Mouse (Mus musculus) midbrain, embryonic 13.5 days (tissue): ENCODE data around the gene Eif4e3. TPM values are rescaled to one million over a fixed set of nuclear protein-coding genes. Genes with fewer than 3 reads are reported as not detected.

Source experiments
- ATAC-seq: fragments of 200-750 bp; cut with Nextera tagmentation; 2 replicates; pipeline ENCODE4 v1.8.0; 2017; ENCODE audit warnings: mild to moderate bottlenecking, moderate TSS enrichment, moderate library complexity
- H3K27ac ChIP-seq: fragments of 300-500 bp; sonication (generic); 2 replicates; pipeline ENCODE4 v1.5.1; 2015; ENCODE audit warnings: inconsistent platforms, mild to moderate bottlenecking, moderate library complexity
- H3K27me3 ChIP-seq: fragments of 300-500 bp; sonication (generic); 2 replicates; pipeline ENCODE4 v1.6.1; 2015; ENCODE audit warnings: mild to moderate bottlenecking, inconsistent platforms
- H3K36me3 ChIP-seq: fragments of 300-500 bp; sonication (generic); 2 replicates; pipeline ENCODE4 v1.6.1; 2015; ENCODE audit warnings: mild to moderate bottlenecking, inconsistent platforms
- H3K4me1 ChIP-seq: fragments of 300-500 bp; sonication (generic); replicated peaks from 2 replicates; pipeline ENCODE4 v1.6.1; 2015; ENCODE audit warnings: inconsistent platforms
- H3K4me2 ChIP-seq: fragments of 300-500 bp; sonication (generic); replicated peaks from 2 replicates; pipeline ENCODE4 v1.6.1; 2015; ENCODE audit warnings: moderate library complexity, mild to moderate bottlenecking, inconsistent platforms
- H3K4me3 ChIP-seq: fragments of 300-500 bp; sonication (generic); replicated peaks from 2 replicates; pipeline ENCODE4 v1.5.1; 2015; ENCODE audit warnings: mild to moderate bottlenecking, inconsistent platforms
- H3K9ac ChIP-seq: fragments of 300-500 bp; sonication (generic); replicated peaks from 2 replicates; pipeline ENCODE4 v1.6.1; 2015; ENCODE audit warnings: mild to moderate bottlenecking, inconsistent platforms
- H3K9me3 ChIP-seq: fragments of 300-500 bp; sonication (generic); 2 replicates; pipeline ENCODE4 v1.6.1; 2016; ENCODE audit warnings: mild to moderate bottlenecking, inconsistent platforms
- WGBS: fragments of 180-500 bp; shearing (Covaris S2); methylation state at CpG from one replicate; pipeline ENCODE4 v1.1.7; 2015; 5-methylcytosine and 5-hydroxymethylcytosine counted together
- polyA plus RNA-seq: library from polyadenylated mRNA; unstranded; fragments of >200 nt; fragmentation: Nextera tagmentation; extraction: Ambion mirVana; gene quantifications from 2 replicates; pipeline ENCODE4 v1.2.1, GENCODE M21; 2015

The Eif4e3 gene
- polyA plus RNA-seq, 1 experiment from 2014 or later, result 8.8 TPM

GRCm38 (mm10) chr6:99683974-99684373, 17.4 kb upstream of the Eif4e3 start:
- H3K4me3 ChIP-seq, result no peak overlapping the region
- H3K27me3 ChIP-seq, result 0 out of 2 replicates have a peak, but pooled peaks cover 3% of the 10 kb centered on the region
- WGBS, result 95% methylated on average over 5 of the region's 5 CpGs
- no peak for ATAC-seq
- no peaks in the 10 kb centered on the region for H3K4me1 ChIP-seq
- H3K4me2 ChIP-seq, result no peak overlapping the region
- H3K27ac ChIP-seq, result no peak overlapping the region
- no peaks in the 10 kb centered on the region for H3K9me3 ChIP-seq
- H3K9ac ChIP-seq, result no peak overlapping the region
- no peaks in the 10 kb centered on the region for H3K36me3 ChIP-seq

GRCm38 (mm10) chr6:99678108-99678507, 11.5 kb upstream of the Eif4e3 start:
- H3K36me3 ChIP-seq, result no peaks in the 10 kb centered on the region
- no peaks in the 10 kb centered on the region for H3K9me3 ChIP-seq
- H3K27me3 ChIP-seq, result 0 out of 2 replicates have a peak, but pooled peaks cover 3% of the 10 kb centered on the region
- 63% methylated on average over 11 of the region's 11 CpGs for WGBS
- no peak overlapping the region for H3K4me3 ChIP-seq
- no peak overlapping the region for H3K9ac ChIP-seq
- ATAC-seq, result no peak
- peaks cover 5% of the 10 kb centered on the region; the same call in 1 of the 2 replicates for H3K4me1 ChIP-seq
- H3K4me2 ChIP-seq, result no peak overlapping the region
- no peak overlapping the region for H3K27ac ChIP-seq

- H3K9ac ChIP-seq, result no peak overlapping the region
- WGBS, result 94% methylated on average over 8 of the region's 8 CpGs
- H3K36me3 ChIP-seq, result no peaks in the 10 kb centered on the region
- no peak overlapping the region for H3K4me3 ChIP-seq
- no peak overlapping the region for H3K27ac ChIP-seq
- ATAC-seq, result no peak
- H3K27me3 ChIP-seq, result 0 out of 2 replicates have a peak, but pooled peaks cover 3% of the 10 kb centered on the region
- H3K4me1 ChIP-seq, result peaks cover 5% of the 10 kb centered on the region; the same call in 1 of the 2 replicates
- H3K9me3 ChIP-seq, result no peaks in the 10 kb centered on the region
- H3K4me2 ChIP-seq, result no peak overlapping the region
Observed at GRCm38 (mm10) chr6:99677325-99677724, 10.8 kb upstream of the Eif4e3 start.

GRCm38 (mm10) chr6:99674482-99674881, 7.9 kb upstream of the Eif4e3 start:
- Histone ChIP-seq H3K9me3 (no peaks in the 10 kb centered on the region), H3K27ac (no peak overlapping the region), H3K4me1 (peaks cover 22% of the 10 kb centered on the region), H3K36me3 (no peaks in the 10 kb centered on the region), H3K4me3 (no peak overlapping the region), H3K27me3 (no peaks in the 10 kb centered on the region), H3K4me2 (no peak overlapping the region), H3K9ac (no peak overlapping the region)
- ATAC-seq, result no peak
- 61% methylated on average over 4 of the region's 4 CpGs for WGBS

GRCm38 (mm10) chr6:99671768-99672167, 5.2 kb upstream of the Eif4e3 start:
- Histone ChIP-seq H3K27ac (no peak overlapping the region), H3K4me1 (peaks cover 47% of the 10 kb centered on the region), H3K9ac (no peak overlapping the region), H3K27me3 (peaks cover 9% of the 10 kb centered on the region; the same call in 1 of the 2 replicates), H3K36me3 (no peaks in the 10 kb centered on the region), H3K4me3 (no peak overlapping the region), H3K9me3 (no peaks in the 10 kb centered on the region), H3K4me2 (no peak overlapping the region)
- WGBS, result 66% methylated on average over 3 of the region's 3 CpGs
- ATAC-seq, result no peak

- Histone ChIP-seq H3K9ac (no peak overlapping the region), H3K9me3 (no peaks in the 10 kb centered on the region), H3K4me3 (no peak overlapping the region), H3K27ac (peak overlapping the region; percentile 77), H3K36me3 (no peaks in the 10 kb centered on the region), H3K4me2 (no peak overlapping the region), H3K27me3 (peaks cover 9% of the 10 kb centered on the region; the same call in 1 of the 2 replicates), H3K4me1 (peaks cover 54% of the 10 kb centered on the region)
- ATAC-seq, result peak; percentile 24
- 61% methylated on average over 7 of the region's 7 CpGs for WGBS
Observed at GRCm38 (mm10) chr6:99670481-99671119, 4.0 kb upstream of the Eif4e3 start.

- Histone ChIP-seq H3K36me3 (no peaks in the 10 kb centered on the region), H3K27ac (peak overlapping the region; percentile 77), H3K9me3 (no peaks in the 10 kb centered on the region), H3K4me1 (peaks cover 61% of the 10 kb centered on the region), H3K4me2 (peak overlapping the region; percentile 31), H3K9ac (no peak overlapping the region), H3K27me3 (peaks cover 13% of the 10 kb centered on the region), H3K4me3 (no peak overlapping the region)
- ATAC-seq, result peak; percentile 86
- 10% methylated on average over 5 of the region's 5 CpGs for WGBS
Observed at GRCm38 (mm10) chr6:99669481-99670325, 3.1 kb upstream of the Eif4e3 start.

GRCm38 (mm10) chr6:99667290-99667689, 719 bp upstream of the Eif4e3 start:
- Histone ChIP-seq H3K9me3 (no peaks in the 10 kb centered on the region), H3K9ac (peak overlapping the region; percentile 92; the same call in 1 of the 2 replicates), H3K4me1 (peaks cover 65% of the 10 kb centered on the region), H3K4me2 (peak overlapping the region; percentile 89), H3K36me3 (no peaks in the 10 kb centered on the region), H3K4me3 (peak overlapping the region; percentile 72), H3K27ac (peak overlapping the region; percentile 68; the same call in 1 of the 2 replicates), H3K27me3 (peaks cover 20% of the 10 kb centered on the region)
- 57% methylated on average over 8 of the region's 8 CpGs for WGBS
- ATAC-seq, result no peak

- ATAC-seq, result no peak
- 35% methylated on average over 16 of the region's 16 CpGs for WGBS
- Histone ChIP-seq H3K36me3 (no peaks in the 10 kb centered on the region), H3K9ac (peak overlapping the region; percentile 92), H3K4me2 (peak overlapping the region; percentile 89), H3K27me3 (peaks cover 20% of the 10 kb centered on the region), H3K9me3 (no peaks in the 10 kb centered on the region), H3K27ac (peak overlapping the region; percentile 68), H3K4me3 (peak overlapping the region; percentile 72), H3K4me1 (peaks cover 69% of the 10 kb centered on the region)
Observed at GRCm38 (mm10) chr6:99665457-99666317, 884 bp downstream of the Eif4e3 start.

GRCm38 (mm10) chr6:99663232-99663631, 3.3 kb downstream of the Eif4e3 start:
- no peak overlapping the region for H3K9ac ChIP-seq
- no peaks in the 10 kb centered on the region for H3K36me3 ChIP-seq
- ATAC-seq, result no peak
- WGBS, result 83% methylated on average over 8 of the region's 8 CpGs
- peaks cover 19% of the 10 kb centered on the region for H3K27me3 ChIP-seq
- no peak overlapping the region for H3K4me3 ChIP-seq
- H3K4me1 ChIP-seq, result peaks cover 60% of the 10 kb centered on the region
- no peaks in the 10 kb centered on the region for H3K9me3 ChIP-seq
- no peak overlapping the region for H3K27ac ChIP-seq
- no peak overlapping the region for H3K4me2 ChIP-seq

- Histone ChIP-seq H3K4me2 (no peak overlapping the region), H3K36me3 (no peaks in the 10 kb centered on the region), H3K4me3 (no peak overlapping the region), H3K27me3 (peaks cover 11% of the 10 kb centered on the region), H3K9ac (no peak overlapping the region), H3K9me3 (no peaks in the 10 kb centered on the region), H3K4me1 (peaks cover 44% of the 10 kb centered on the region), H3K27ac (peak overlapping the region; percentile 1; the same call in 1 of the 2 replicates)
- 53% methylated on average over 3 of the region's 3 CpGs for WGBS
- ATAC-seq, result no peak
Observed at GRCm38 (mm10) chr6:99660443-99660842, 6.1 kb downstream of the Eif4e3 start.
